Mouse (Mus musculus): Measurements from ENCODE around the gene AU021092. TPM values are rescaled to one million over a fixed set of nuclear protein-coding genes. Genes with fewer than 3 reads are reported as not detected.
A peak's percentile ranks its signal among the peaks of the same experiment; 100 is the strongest.

AU021092 gene
- polyA plus RNA-seq, 1 experiment from 2014 or later = 13.1 TPM

DNA sequence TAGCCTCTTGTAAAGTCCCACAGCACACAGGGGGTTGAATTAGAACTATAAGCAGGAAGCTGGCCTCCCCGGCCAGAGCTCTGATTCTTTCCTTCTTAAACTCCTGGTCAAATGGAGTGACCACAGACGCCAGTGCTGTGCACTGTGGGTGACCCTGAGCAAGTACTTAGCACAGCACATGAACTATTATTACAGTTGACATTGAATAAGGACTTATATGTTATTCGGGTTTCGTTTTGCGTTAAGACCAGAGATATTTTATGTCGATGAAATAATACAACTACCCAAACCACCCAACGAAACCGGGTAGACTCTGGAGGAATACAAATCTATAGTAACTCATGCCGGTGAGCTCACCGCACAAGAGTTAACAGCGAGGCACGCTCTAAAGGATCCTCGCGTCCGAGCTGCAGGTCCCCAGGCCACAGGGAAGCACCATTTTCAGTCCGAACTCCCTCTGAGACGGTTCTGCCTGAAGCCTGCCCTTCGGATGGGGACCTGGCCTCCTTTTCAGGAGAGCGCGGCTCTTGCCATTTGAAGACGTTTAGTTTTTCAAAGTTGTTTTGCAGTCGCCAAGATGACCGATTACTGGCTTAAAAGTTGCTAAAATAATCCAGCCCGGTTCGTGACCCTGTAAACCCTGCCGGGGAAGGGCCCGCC, 33.1 kb upstream of the AU021092 start:
- TF ChIP-seq EP300 (optimal IDR thresholded peaks at IDR 0.05) = no peak
- TF ChIP-seq CTCF (IDR thresholded peaks at IDR 0.05; ENCODE audit: low read depth) = no peak
- H3K9ac ChIP-seq (ENCODE audit: low read length) = peak overlapping the region; percentile 84
- no peaks in the 10 kb centered on the region for H3K36me3 ChIP-seq (ENCODE audit: control insufficient read depth, insufficient read depth, low read length)
- 1% methylated on average over 27 of the region's 27 CpGs for WGBS
- H3K27ac ChIP-seq (replicated peaks) = peak overlapping the region; percentile 77
- H3K4me1 ChIP-seq (replicated peaks; ENCODE audit: control insufficient read depth, insufficient read depth) = no peaks in the 10 kb centered on the region; the same call in 1 of the 2 replicates
- peak overlapping the region; percentile 90 for H3K4me2 ChIP-seq (replicated peaks; ENCODE audit: low read depth)
- H3K4me3 ChIP-seq (ENCODE audit: low read depth, low read length) = peak overlapping the region; percentile 68
- ATAC-seq (ENCODE audit: low FRiP score, low TSS enrichment) (no peak), DNase-seq (ENCODE audit: low spot score) (no peak)
- no peaks in the 10 kb centered on the region for H3K9me3 ChIP-seq (ENCODE audit: control insufficient read depth, low read length)
- H3K27me3 ChIP-seq (ENCODE audit: control insufficient read depth, insufficient read depth, low read length) = no peaks in the 10 kb centered on the region

DNA sequence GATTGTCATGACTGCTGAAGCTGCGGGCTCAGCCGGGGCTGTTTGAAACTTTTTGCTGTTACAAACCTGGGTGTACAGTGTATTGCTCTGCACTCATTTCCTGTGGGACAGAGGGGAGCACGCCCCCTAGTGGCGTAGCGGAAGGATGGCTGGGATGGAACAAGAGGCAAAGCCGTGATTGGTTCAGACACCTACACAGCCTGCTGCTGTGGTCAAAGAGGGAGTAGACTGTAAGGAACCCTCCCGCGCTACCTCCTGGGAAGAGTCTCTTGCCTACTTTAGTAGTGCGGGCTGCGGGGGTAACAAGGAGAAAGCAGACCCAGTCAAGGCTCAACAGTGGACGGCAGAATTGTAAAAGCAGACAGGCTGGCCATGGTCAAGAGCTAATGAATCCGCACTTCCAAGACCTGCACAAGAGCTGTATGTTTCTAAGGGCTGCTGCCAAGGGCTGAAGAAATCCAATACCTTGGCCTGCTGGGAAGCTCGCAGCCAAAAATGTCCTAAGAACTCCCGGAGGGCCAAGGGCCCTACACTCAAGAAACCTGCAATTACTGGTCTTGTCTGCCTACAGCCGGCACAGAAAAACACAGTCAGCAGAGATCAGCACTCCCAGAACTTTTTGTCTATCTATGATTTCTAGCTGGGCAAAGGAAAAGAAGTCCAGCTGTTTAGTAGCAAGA, 32.4 kb upstream of the AU021092 start:
- TF ChIP-seq CTCF (IDR thresholded peaks at IDR 0.05; ENCODE audit: low read depth) (peak; percentile 99), EP300 (optimal IDR thresholded peaks at IDR 0.05) (no peak)

DNA sequence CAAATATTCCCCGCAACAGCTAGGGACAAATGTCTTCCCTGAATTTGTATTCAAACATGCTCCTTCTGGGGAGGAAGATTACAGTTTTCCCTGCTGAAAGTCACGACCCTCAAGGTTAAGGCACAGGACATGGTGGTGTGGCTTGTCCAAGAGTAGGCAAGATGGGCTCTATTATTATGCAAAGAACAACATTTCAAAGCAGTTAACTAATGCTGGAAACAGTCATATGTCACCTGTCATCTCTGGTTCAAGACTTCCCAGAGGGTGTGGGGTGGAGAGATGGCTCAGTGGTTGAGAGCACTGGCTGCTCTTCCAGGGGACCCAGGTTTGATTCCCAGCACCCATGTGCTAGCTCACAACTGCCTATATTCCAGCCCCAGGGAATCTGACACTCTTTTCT, 30.2 kb upstream of the AU021092 start:
- no peak overlapping the region for H3K4me2 ChIP-seq (replicated peaks; ENCODE audit: low read depth)
- H3K9ac ChIP-seq (ENCODE audit: low read length) = no peak overlapping the region
- TF ChIP-seq CTCF (IDR thresholded peaks at IDR 0.05; ENCODE audit: low read depth) (no peak), EP300 (optimal IDR thresholded peaks at IDR 0.05) (no peak)
- H3K4me1 ChIP-seq (replicated peaks; ENCODE audit: control insufficient read depth, insufficient read depth) = no peaks in the 10 kb centered on the region; the same call in 1 of the 2 replicates
- ATAC-seq (ENCODE audit: low FRiP score, low TSS enrichment) (no peak), DNase-seq (ENCODE audit: low spot score) (no peak)
- no peak overlapping the region for H3K4me3 ChIP-seq (ENCODE audit: low read depth, low read length)
- H3K27me3 ChIP-seq (ENCODE audit: control insufficient read depth, insufficient read depth, low read length) = no peaks in the 10 kb centered on the region
- H3K27ac ChIP-seq (replicated peaks) = no peak overlapping the region
- H3K9me3 ChIP-seq (ENCODE audit: control insufficient read depth, low read length) = no peaks in the 10 kb centered on the region
- 92% methylated on average over 2 of the region's 2 CpGs for WGBS
- H3K36me3 ChIP-seq (ENCODE audit: control insufficient read depth, insufficient read depth, low read length) = peaks cover 11% of the 10 kb centered on the region

More for the DNA sequence above, 32.4 kb upstream of the AU021092 start:
- Histone ChIP-seq H3K27me3 (ENCODE audit: control insufficient read depth, insufficient read depth, low read length) (no peaks in the 10 kb centered on the region), H3K9ac (ENCODE audit: low read length) (peak overlapping the region; percentile 84), H3K4me3 (ENCODE audit: low read depth, low read length) (peak overlapping the region; percentile 68), H3K4me2 (replicated peaks; ENCODE audit: low read depth) (peak overlapping the region; percentile 90), H3K27ac (replicated peaks) (peak overlapping the region; percentile 77), H3K4me1 (replicated peaks; ENCODE audit: control insufficient read depth, insufficient read depth) (no peaks in the 10 kb centered on the region; the same call in 1 of the 2 replicates), H3K36me3 (ENCODE audit: control insufficient read depth, insufficient read depth, low read length) (peaks cover 5% of the 10 kb centered on the region), H3K9me3 (ENCODE audit: control insufficient read depth, low read length) (no peaks in the 10 kb centered on the region)
- peak; percentile 86 for ATAC-seq (ENCODE audit: low FRiP score, low TSS enrichment)
- WGBS = 4% methylated on average over 15 of the region's 15 CpGs
- DNase-seq (ENCODE audit: low spot score) = peak; percentile 87

DNA sequence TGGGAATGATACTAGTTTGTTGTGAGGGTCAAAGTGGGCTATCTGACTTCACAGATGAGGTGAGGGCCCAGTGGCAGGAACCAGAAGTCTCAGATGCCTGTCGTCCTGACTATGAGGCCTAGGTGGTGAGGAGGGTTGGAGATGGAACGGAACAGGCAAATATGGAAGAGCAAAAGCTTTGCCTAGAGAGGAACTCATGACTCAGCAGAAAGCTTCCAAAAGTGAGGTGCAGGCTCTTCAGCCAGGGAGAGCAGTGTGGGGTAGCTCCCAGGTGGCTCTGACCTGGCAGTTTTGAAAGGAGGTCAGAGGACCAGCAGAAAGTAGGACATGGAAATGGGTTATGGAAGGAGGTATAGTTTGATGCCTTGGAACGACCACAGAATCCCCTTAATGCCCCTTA, 28.8 kb upstream of the AU021092 start:
- Histone ChIP-seq H3K9ac (ENCODE audit: low read length) (no peak overlapping the region), H3K36me3 (ENCODE audit: control insufficient read depth, insufficient read depth, low read length) (peaks cover 14% of the 10 kb centered on the region), H3K4me1 (replicated peaks; ENCODE audit: control insufficient read depth, insufficient read depth) (no peaks in the 10 kb centered on the region; the same call in 1 of the 2 replicates), H3K27ac (replicated peaks) (no peak overlapping the region), H3K27me3 (ENCODE audit: control insufficient read depth, insufficient read depth, low read length) (no peaks in the 10 kb centered on the region), H3K4me3 (ENCODE audit: low read depth, low read length) (no peak overlapping the region), H3K4me2 (replicated peaks; ENCODE audit: low read depth) (no peak overlapping the region), H3K9me3 (ENCODE audit: control insufficient read depth, low read length) (no peaks in the 10 kb centered on the region)
- 90% methylated on average over 3 of the region's 3 CpGs for WGBS
- TF ChIP-seq EP300 (optimal IDR thresholded peaks at IDR 0.05) = no peak
- no peak for TF ChIP-seq CTCF (IDR thresholded peaks at IDR 0.05; ENCODE audit: low read depth)
- DNase-seq (ENCODE audit: low spot score) (no peak), ATAC-seq (ENCODE audit: low FRiP score, low TSS enrichment) (no peak)

DNA sequence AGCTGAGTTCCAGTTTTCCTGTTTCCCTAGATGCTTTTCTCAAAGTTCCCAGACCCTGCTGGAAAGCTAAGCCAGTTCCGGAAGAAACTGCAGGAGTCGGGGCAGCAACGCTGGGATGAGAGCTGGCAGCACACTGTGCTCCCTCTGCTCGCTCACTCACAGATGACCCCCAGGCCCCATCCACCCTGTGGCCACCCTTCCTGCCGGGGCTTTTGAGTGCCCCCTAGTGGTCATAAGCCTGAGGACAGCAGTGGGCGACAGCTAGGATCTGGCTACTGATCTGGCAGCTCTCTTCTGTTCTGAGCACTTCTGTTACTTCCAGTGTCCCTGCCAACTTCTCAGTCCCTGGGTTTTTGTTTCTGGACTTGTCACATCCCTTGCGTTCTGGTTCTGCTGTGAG, 22.3 kb upstream of the AU021092 start:
- peak; percentile 67 for DNase-seq (ENCODE audit: low spot score)
- no peak overlapping the region for H3K27ac ChIP-seq (replicated peaks)
- peaks cover 26% of the 10 kb centered on the region for H3K36me3 ChIP-seq (ENCODE audit: control insufficient read depth, insufficient read depth, low read length)
- H3K27me3 ChIP-seq (ENCODE audit: control insufficient read depth, insufficient read depth, low read length) = no peaks in the 10 kb centered on the region
- TF ChIP-seq EP300 (optimal IDR thresholded peaks at IDR 0.05) = no peak
- peak; percentile 86 for TF ChIP-seq CTCF (IDR thresholded peaks at IDR 0.05; ENCODE audit: low read depth)
- no peak overlapping the region for H3K4me2 ChIP-seq (replicated peaks; ENCODE audit: low read depth)
- H3K4me3 ChIP-seq (ENCODE audit: low read depth, low read length) = no peak overlapping the region
- ATAC-seq (ENCODE audit: low FRiP score, low TSS enrichment) = peak; percentile 78
- WGBS = 37% methylated on average over 7 of the region's 7 CpGs
- H3K9ac ChIP-seq (ENCODE audit: low read length) = no peak overlapping the region
- H3K4me1 ChIP-seq (replicated peaks; ENCODE audit: control insufficient read depth, insufficient read depth) = no peaks in the 10 kb centered on the region
- no peaks in the 10 kb centered on the region for H3K9me3 ChIP-seq (ENCODE audit: control insufficient read depth, low read length)

DNA sequence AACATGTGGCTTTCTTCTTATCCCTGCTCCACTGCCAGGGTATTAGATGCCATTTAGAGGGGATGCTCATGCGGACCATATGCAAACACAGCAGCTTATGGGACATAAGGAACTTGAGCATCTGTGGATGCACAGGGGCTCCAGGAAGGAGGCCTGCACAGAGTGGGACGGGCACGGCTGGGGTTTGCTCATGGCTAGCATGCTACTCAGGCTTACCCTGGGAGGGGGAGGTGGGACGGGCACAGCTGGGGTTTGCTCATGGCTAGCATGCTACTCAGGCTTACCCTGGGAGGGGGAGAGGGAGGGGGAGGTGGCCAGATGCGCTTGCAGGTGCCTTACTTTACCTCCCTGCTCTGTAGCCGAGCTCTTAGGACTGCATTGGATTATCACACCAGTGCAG, 20.8 kb upstream of the AU021092 start:
- WGBS = 88% methylated on average over 6 of the region's 6 CpGs
- Histone ChIP-seq H3K27ac (replicated peaks) (no peak overlapping the region), H3K36me3 (ENCODE audit: control insufficient read depth, insufficient read depth, low read length) (peaks cover 24% of the 10 kb centered on the region; the same call in 1 of the 2 replicates), H3K27me3 (ENCODE audit: control insufficient read depth, insufficient read depth, low read length) (no peaks in the 10 kb centered on the region), H3K4me3 (ENCODE audit: low read depth, low read length) (no peak overlapping the region), H3K4me1 (replicated peaks; ENCODE audit: control insufficient read depth, insufficient read depth) (no peaks in the 10 kb centered on the region), H3K9me3 (ENCODE audit: control insufficient read depth, low read length) (no peaks in the 10 kb centered on the region), H3K9ac (ENCODE audit: low read length) (no peak overlapping the region), H3K4me2 (replicated peaks; ENCODE audit: low read depth) (no peak overlapping the region)
- no peak for ATAC-seq (ENCODE audit: low FRiP score, low TSS enrichment)
- TF ChIP-seq CTCF (IDR thresholded peaks at IDR 0.05; ENCODE audit: low read depth) (no peak), EP300 (optimal IDR thresholded peaks at IDR 0.05) (no peak)
- no peak for DNase-seq (ENCODE audit: low spot score)

Measured in stomach, postnatal 0 days (tissue).